Mouse (Mus musculus): Measurements from ENCODE around the gene Slc26a5. TPM values are rescaled to one million over a fixed set of nuclear protein-coding genes. Genes with fewer than 3 reads are reported as not detected.

The Slc26a5 gene
- total and polyA plus RNA-seq, 3 experiments = not detected

DNA sequence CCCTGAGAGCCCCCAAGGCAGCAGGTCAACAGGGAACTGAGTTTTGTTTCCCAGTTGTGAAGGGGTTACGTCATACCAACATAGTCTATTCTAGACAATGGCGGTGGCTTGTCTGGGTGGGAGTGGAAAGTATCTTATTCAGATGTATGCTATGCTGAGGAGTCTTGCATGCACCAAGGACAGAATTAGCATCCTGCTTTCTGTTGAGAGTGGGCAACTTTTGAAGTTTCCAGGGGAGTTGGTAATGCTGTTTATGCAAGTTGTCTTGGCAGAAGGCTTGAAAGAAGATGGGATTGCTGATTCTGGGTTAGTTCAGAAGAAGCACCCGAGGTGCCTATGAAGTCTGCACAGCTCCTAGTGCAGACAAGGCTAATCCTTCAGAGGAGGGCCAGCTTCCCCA lies 28.8 kb upstream of the Slc26a5 start:
- Histone ChIP-seq H3K4me1 (ENCODE audit: control insufficient read depth in 1 of 2, insufficient read depth in 2 of 2, low read length in 2 of 2) (no peaks in the 10 kb centered on the region), H3K9me3 (replicated peaks; ENCODE audit: insufficient read depth, low read length) (no peaks in the 10 kb centered on the region), H3K9ac (ENCODE audit: control insufficient read depth, low read depth, low read length, poor library complexity, severe bottlenecking) (no peak overlapping the region), H3K27me3 (ENCODE audit: control insufficient read depth in 1 of 2, insufficient read depth in 2 of 2, low read length in 2 of 2) (peaks cover 0 to 4% of the 10 kb centered on the region in 2 experiments; a peak in 1 of 4 replicates), H3K4me3 (ENCODE audit: control insufficient read depth in 1 of 2, insufficient read depth in 1 of 2, low read depth in 2 of 2, low read length in 2 of 2) (no peak overlapping the region), H3K36me3 (ENCODE audit: control insufficient read depth in 1 of 2, insufficient read depth in 2 of 2, low read length in 2 of 2) (no peaks in the 10 kb centered on the region), H3K27ac (ENCODE audit: control insufficient read depth, low read depth, low read length) (no peak overlapping the region), H3K79me2 (ENCODE audit: control insufficient read depth, insufficient read depth, low read length, poor library complexity) (no peaks in the 10 kb centered on the region)
- no peak for DNase-seq (ENCODE audit: low read depth, low spot score)
- no peak for TF ChIP-seq ZKSCAN1 (IDR thresholded peaks at IDR 0.05; ENCODE audit: low read depth, low read length)
- TF ChIP-seq CTCF (IDR thresholded peaks at IDR 0.05 in 2 of 3, conservative IDR thresholded peaks at IDR 0.05 in 1 of 3; ENCODE audit: control insufficient read depth in 1 of 3, insufficient read depth in 1 of 3, low read depth in 2 of 3, low read length in 3 of 3, poor library complexity in 1 of 3, severe bottlenecking in 1 of 3) = no peak
- TF ChIP-seq POLR2A (IDR thresholded peaks at IDR 0.05; ENCODE audit: control insufficient read depth in 1 of 2, insufficient read depth in 1 of 2, low read depth in 1 of 2, low read length in 2 of 2, poor library complexity in 1 of 2) = no peak
- no peak for TF ChIP-seq KAT2A (conservative IDR thresholded peaks at IDR 0.05; ENCODE audit: low read depth, low read length)
- TF ChIP-seq NRF1 (IDR thresholded peaks at IDR 0.05; ENCODE audit: insufficient read depth, low read depth, low read length, poor library complexity, severe bottlenecking) = no peak
- TF ChIP-seq SIN3A (IDR thresholded peaks at IDR 0.05; ENCODE audit: low read length) = no peak
- no peak for TF ChIP-seq CHD2 (IDR thresholded peaks at IDR 0.05; ENCODE audit: low read length)
- no peak for TF ChIP-seq USF2 (IDR thresholded peaks at IDR 0.05; ENCODE audit: borderline replicate concordance in 1 of 2, insufficient read depth in 1 of 2, low read depth in 1 of 2, low read length in 2 of 2)
- TF ChIP-seq UBTF (IDR thresholded peaks at IDR 0.05; ENCODE audit: borderline replicate concordance, insufficient read depth, low read depth, low read length) = no peak
- TF ChIP-seq MAZ (IDR thresholded peaks at IDR 0.05; ENCODE audit: low read depth, low read length) = no peak
- TF ChIP-seq TCF12 (IDR thresholded peaks at IDR 0.05; ENCODE audit: low read depth, low read length) = no peak
- no peak for TF ChIP-seq ZMIZ1 (IDR thresholded peaks at IDR 0.05; ENCODE audit: low read depth, low read length)
- TF ChIP-seq MYB (IDR thresholded peaks at IDR 0.05; ENCODE audit: low read depth, low read length) = no peak
- no peak for TF ChIP-seq GABPA (IDR thresholded peaks at IDR 0.05; ENCODE audit: low read depth, low read length)

DNA sequence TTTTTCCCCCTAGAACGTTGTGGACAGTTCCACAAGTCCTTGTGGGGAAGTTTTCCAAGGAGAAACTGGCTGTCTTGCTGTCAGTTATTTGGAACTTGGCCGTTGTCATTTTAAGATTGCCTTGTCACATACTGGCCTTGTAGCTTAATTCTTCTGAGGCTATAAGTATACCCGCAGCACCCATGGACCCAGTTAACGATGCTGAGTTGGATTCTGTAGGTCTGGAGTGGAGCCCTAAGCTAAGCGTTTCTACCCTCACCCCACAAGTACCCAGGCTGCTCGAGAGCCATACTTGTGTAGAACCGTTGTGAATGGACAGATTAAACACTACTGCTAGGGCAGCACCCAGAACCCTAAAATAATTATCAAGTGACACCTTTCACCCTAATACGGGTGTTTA lies 1.3 kb upstream of the Slc26a5 start:
- H3K79me2 ChIP-seq (ENCODE audit: control insufficient read depth, insufficient read depth, low read length, poor library complexity) = no peaks in the 10 kb centered on the region
- no peak for TF ChIP-seq TBP (IDR thresholded peaks at IDR 0.05; ENCODE audit: low read depth, low read length)
- TF ChIP-seq NELFE (IDR thresholded peaks at IDR 0.05; ENCODE audit: low read depth, low read length) = no peak
- peaks cover 0 to 4% of the 10 kb centered on the region in 2 experiments; a peak in 1 of 4 replicates for H3K27me3 ChIP-seq (ENCODE audit: control insufficient read depth in 1 of 2, insufficient read depth in 2 of 2, low read length in 2 of 2)
- H3K9me3 ChIP-seq (replicated peaks; ENCODE audit: insufficient read depth, low read length) = no peaks in the 10 kb centered on the region
- H3K4me3 ChIP-seq (ENCODE audit: control insufficient read depth in 1 of 2, insufficient read depth in 1 of 2, low read depth in 2 of 2, low read length in 2 of 2) = no peak overlapping the region
- DNase-seq (ENCODE audit: low read depth, low spot score) = no peak
- no peaks in the 10 kb centered on the region for H3K4me1 ChIP-seq (ENCODE audit: control insufficient read depth in 1 of 2, insufficient read depth in 2 of 2, low read length in 2 of 2)
- H3K27ac ChIP-seq (ENCODE audit: control insufficient read depth, low read depth, low read length) = no peak overlapping the region
- H3K9ac ChIP-seq (ENCODE audit: control insufficient read depth, low read depth, low read length, poor library complexity, severe bottlenecking) = no peak overlapping the region
- no peaks in the 10 kb centered on the region for H3K36me3 ChIP-seq (ENCODE audit: control insufficient read depth in 1 of 2, insufficient read depth in 2 of 2, low read length in 2 of 2)

Data from MEL (cell line).